Mouse (Mus musculus) ES-E14 (cell line): ENCODE measurements at regions not wholly inside any gene's neighbourhood (a gene's known extent, or its start where the extent isn't known, plus 50 kb on each side); places are given as distances from the start of the nearest gene placed in this dataset.

Experiments
- MAFK ChIP-seq: IDR thresholded peaks from 2 replicates; pipeline ENCODE4 v1.6.1; 2014; ENCODE audit warnings: mild to moderate bottlenecking, low read depth, low read length, inconsistent platforms; ENCODE audit not compliant: insufficient read depth
- ZNF384 ChIP-seq: IDR thresholded peaks from 2 replicates; pipeline ENCODE4 v1.6.1; 2012; ENCODE audit warnings: low read depth, low read length, inconsistent platforms

DNA sequence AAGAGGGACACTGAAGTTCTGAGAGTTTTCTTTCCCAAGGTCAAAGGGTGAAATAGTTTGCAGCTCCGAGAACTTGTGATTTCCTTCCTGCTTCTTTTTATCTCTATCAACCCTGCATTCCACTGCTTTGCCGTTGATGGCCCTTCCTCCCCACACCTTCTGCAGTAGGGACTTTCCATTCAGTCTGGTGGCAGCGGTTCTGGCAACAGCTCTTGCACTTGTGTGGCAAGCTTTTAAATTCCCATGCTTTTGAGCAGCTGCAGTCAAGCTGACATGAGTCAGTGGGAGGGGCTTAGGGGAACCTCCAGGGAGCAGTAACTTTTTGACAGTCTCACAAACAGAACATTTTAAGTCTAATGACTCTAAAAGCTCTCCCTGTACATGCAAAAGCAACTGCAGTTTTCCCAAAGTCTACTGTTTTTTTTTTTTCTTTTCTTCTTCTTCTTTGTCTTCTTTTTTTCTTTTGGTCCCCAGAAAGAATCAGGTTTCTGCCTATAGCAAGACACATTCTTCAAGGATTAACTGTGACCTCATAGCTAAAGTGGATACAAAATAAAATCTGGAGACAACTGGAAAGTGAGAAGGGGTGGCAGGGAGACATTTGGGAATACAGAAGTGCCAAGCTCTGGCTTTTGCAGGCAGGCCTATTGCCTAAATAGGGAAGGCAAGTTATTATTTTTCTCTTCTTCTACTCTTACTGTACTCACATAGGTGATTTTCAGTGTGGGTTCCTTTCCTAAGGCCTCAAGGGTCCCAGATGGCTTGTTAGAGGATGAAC is 162.8 kb upstream of the Ccdc54 start:
- TF ChIP-seq ZNF384 (no peak), MAFK (no peak)
